Mouse (Mus musculus): ENCODE data around the gene Unc79. TPM values are rescaled to one million over a fixed set of nuclear protein-coding genes. Genes with fewer than 3 reads are reported as not detected.

Unc79 gene
- polyA plus RNA-seq, 1 experiment from 2014 or later = 0.54 TPM

DNA sequence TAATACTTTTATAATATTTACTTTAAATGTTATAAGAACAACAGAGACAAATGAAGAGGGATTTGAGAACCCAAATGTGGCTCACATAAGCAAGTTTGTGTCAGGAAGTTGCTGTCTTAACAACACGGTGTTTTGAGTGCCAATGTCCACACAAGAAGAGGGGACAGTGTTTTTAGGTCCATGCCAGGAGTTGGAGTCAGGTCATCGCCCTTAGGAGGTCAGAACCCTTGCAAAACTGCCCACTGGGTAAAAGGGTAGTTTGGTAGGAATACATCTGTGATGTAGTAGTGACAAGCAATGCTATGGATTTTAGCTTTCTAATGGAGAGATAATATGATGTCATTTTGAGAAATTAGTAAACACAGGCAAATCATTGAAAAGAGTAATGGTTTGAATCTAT is 201.6 kb downstream of the Unc79 start:
- 74% methylated on average over 2 of the region's 2 CpGs for WGBS
- DNase-seq (ENCODE audit: low spot score) (no peak), ATAC-seq (ENCODE audit: low read depth) (no peak)
- H3K4me3 ChIP-seq (ENCODE audit: low read depth, low read length) = no peak overlapping the region
- H3K27ac ChIP-seq (replicated peaks; ENCODE audit: low read depth, low read length) = no peak overlapping the region
- no peaks in the 10 kb centered on the region for H3K4me1 ChIP-seq (ENCODE audit: control insufficient read depth, insufficient read depth, low read length)
- H3K36me3 ChIP-seq (ENCODE audit: control insufficient read depth, insufficient read depth, low read length) = no peaks in the 10 kb centered on the region
- no peak overlapping the region for H3K4me2 ChIP-seq (ENCODE audit: low read depth, low read length)
- H3K9me3 ChIP-seq (ENCODE audit: control insufficient read depth, low read length) = peaks cover 10% of the 10 kb centered on the region
- H3K9ac ChIP-seq (ENCODE audit: low read depth, low read length) = no peak overlapping the region
- no peaks in the 10 kb centered on the region for H3K27me3 ChIP-seq (replicated peaks; ENCODE audit: control insufficient read depth, insufficient read depth, low read length)

DNA sequence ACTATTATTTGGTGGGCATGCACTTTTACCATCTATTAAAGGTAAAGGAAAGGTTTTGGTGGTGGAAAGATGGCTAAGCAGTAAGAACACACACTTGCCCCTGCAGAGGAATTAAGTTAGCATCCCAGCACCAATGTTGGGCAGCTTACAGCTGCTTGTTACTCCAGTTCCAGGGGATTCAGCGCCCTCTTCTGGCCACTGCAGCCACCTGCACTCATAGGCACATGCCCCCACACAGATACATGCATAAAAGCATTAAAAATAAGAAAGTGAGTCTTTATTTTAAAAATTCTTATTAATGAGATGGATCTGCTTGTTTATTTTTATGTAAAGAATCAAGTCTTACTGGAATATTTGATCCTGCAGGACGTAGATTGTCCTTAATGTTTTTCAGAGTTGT is 206.3 kb downstream of the Unc79 start:
- no peak overlapping the region for H3K4me3 ChIP-seq (ENCODE audit: low read depth, low read length)
- no peak for DNase-seq (ENCODE audit: low spot score)
- H3K9ac ChIP-seq (ENCODE audit: low read depth, low read length) = no peak overlapping the region
- H3K9me3 ChIP-seq (ENCODE audit: control insufficient read depth, low read length) = peaks cover 3% of the 10 kb centered on the region; the same call in 1 of the 2 replicates
- WGBS = 65% methylated on average over 2 of the region's 2 CpGs
- ATAC-seq (ENCODE audit: low read depth) = no peak
- no peak overlapping the region for H3K27ac ChIP-seq (replicated peaks; ENCODE audit: low read depth, low read length)
- no peak overlapping the region for H3K4me2 ChIP-seq (ENCODE audit: low read depth, low read length)
- no peaks in the 10 kb centered on the region for H3K36me3 ChIP-seq (ENCODE audit: control insufficient read depth, insufficient read depth, low read length)
- H3K27me3 ChIP-seq (replicated peaks; ENCODE audit: control insufficient read depth, insufficient read depth, low read length) = no peaks in the 10 kb centered on the region
- no peaks in the 10 kb centered on the region; the same call in 1 of the 2 replicates for H3K4me1 ChIP-seq (ENCODE audit: control insufficient read depth, insufficient read depth, low read length)

GRCm38 (mm10) chr12:103155406-103155805 is 206.7 kb downstream of the Unc79 start:
- DNase-seq (ENCODE audit: low spot score) (peak; percentile 40), ATAC-seq (ENCODE audit: low read depth) (peak; percentile 62)
- Histone ChIP-seq H3K27ac (replicated peaks; ENCODE audit: low read depth, low read length) (no peak overlapping the region), H3K4me2 (ENCODE audit: low read depth, low read length) (no peak overlapping the region), H3K27me3 (replicated peaks; ENCODE audit: control insufficient read depth, insufficient read depth, low read length) (no peaks in the 10 kb centered on the region), H3K9ac (ENCODE audit: low read depth, low read length) (no peak overlapping the region), H3K9me3 (ENCODE audit: control insufficient read depth, low read length) (peaks cover 3% of the 10 kb centered on the region; the same call in 1 of the 2 replicates), H3K4me1 (ENCODE audit: control insufficient read depth, insufficient read depth, low read length) (no peaks in the 10 kb centered on the region; the same call in 1 of the 2 replicates), H3K36me3 (ENCODE audit: control insufficient read depth, insufficient read depth, low read length) (no peaks in the 10 kb centered on the region), H3K4me3 (ENCODE audit: low read depth, low read length) (no peak overlapping the region)
- WGBS = 62% methylated on average over 3 of the region's 3 CpGs

DNA sequence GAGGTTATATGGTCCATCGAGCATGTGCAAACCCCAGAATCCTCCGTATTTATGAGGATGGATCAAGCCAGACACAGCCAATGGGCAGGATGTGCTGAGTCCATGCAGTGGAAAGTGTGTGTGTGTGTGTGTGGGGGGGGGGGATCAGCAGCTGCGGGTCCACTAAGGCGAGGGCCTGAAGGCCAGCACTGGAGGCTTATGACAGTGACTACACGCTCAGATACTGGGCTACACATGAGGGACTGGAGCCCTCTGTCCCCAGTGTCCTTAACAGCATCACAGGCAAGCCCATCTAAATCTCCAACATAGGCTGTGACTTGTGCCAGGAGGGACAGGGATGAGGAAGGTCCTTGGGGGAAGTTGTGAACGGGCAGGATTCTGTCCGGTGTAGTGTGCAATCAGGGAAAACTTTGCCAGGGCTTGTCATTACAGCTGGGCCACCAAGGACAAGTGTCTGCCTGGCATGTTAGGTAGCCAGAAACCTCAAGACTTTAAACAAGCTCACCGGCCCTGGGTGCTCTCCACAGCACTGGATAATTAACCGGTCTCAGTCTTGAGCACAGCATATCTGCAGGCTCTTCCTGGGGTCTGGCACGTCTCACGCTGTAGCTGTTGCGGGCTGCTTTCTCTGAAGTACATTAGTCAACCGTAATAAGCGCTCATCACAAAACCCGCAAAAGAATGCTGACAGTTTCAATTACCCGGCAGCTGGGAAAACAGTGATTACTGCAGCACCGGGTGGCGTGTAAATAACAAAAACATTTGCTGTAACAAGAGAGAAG is 208.7 kb downstream of the Unc79 start:
- Histone ChIP-seq H3K36me3 (ENCODE audit: control insufficient read depth, insufficient read depth, low read length) (no peaks in the 10 kb centered on the region), H3K27ac (replicated peaks; ENCODE audit: low read depth, low read length) (no peak overlapping the region), H3K27me3 (replicated peaks; ENCODE audit: control insufficient read depth, insufficient read depth, low read length) (no peaks in the 10 kb centered on the region), H3K9me3 (ENCODE audit: control insufficient read depth, low read length) (peaks cover 3% of the 10 kb centered on the region; the same call in 1 of the 2 replicates), H3K4me2 (ENCODE audit: low read depth, low read length) (no peak overlapping the region), H3K9ac (ENCODE audit: low read depth, low read length) (no peak overlapping the region), H3K4me3 (ENCODE audit: low read depth, low read length) (no peak overlapping the region), H3K4me1 (ENCODE audit: control insufficient read depth, insufficient read depth, low read length) (no peaks in the 10 kb centered on the region; the same call in 1 of the 2 replicates)
- ATAC-seq (ENCODE audit: low read depth) (peak; percentile 83), DNase-seq (ENCODE audit: low spot score) (peak; percentile 68)
- 49% methylated on average over 17 of the region's 18 CpGs for WGBS

GRCm38 (mm10) chr12:103159016-103159415 is 210.4 kb downstream of the Unc79 start:
- no peak for ATAC-seq (ENCODE audit: low read depth)
- no peak overlapping the region for H3K4me3 ChIP-seq (ENCODE audit: low read depth, low read length)
- no peaks in the 10 kb centered on the region; the same call in 1 of the 2 replicates for H3K4me1 ChIP-seq (ENCODE audit: control insufficient read depth, insufficient read depth, low read length)
- H3K9ac ChIP-seq (ENCODE audit: low read depth, low read length) = no peak overlapping the region
- peaks cover 3% of the 10 kb centered on the region; the same call in 1 of the 2 replicates for H3K9me3 ChIP-seq (ENCODE audit: control insufficient read depth, low read length)
- DNase-seq (ENCODE audit: low spot score) = no peak
- WGBS = 59% methylated on average over 8 of the region's 8 CpGs
- H3K27me3 ChIP-seq (replicated peaks; ENCODE audit: control insufficient read depth, insufficient read depth, low read length) = no peaks in the 10 kb centered on the region
- H3K4me2 ChIP-seq (ENCODE audit: low read depth, low read length) = no peak overlapping the region
- H3K27ac ChIP-seq (replicated peaks; ENCODE audit: low read depth, low read length) = no peak overlapping the region
- no peaks in the 10 kb centered on the region for H3K36me3 ChIP-seq (ENCODE audit: control insufficient read depth, insufficient read depth, low read length)

DNA sequence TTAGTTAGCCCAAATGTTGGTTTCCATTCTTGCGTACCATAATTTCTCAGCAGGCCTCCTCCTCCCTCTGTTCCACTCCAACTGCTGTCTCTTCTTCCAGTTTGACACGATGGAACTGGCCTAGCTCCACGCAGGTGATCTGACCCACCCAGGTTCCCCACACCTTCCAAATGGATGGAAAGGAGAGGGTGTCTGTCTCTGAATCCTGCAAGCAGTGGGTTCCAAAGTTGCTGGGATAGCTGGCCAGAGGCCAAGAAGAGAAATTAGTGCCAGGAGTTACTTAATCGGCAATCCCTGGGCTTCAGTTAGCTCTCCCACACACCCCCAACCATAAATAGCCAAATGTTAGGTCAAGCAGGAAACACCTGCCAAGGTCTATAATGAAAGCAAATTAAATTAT is 212.1 kb downstream of the Unc79 start:
- H3K4me1 ChIP-seq (ENCODE audit: control insufficient read depth, insufficient read depth, low read length) = no peaks in the 10 kb centered on the region; the same call in none of the 2 replicates
- H3K27ac ChIP-seq (replicated peaks; ENCODE audit: low read depth, low read length) = no peak overlapping the region
- H3K36me3 ChIP-seq (ENCODE audit: control insufficient read depth, insufficient read depth, low read length) = no peaks in the 10 kb centered on the region
- DNase-seq (ENCODE audit: low spot score) = no peak
- no peak for ATAC-seq (ENCODE audit: low read depth)
- H3K4me3 ChIP-seq (ENCODE audit: low read depth, low read length) = no peak overlapping the region
- no peak overlapping the region for H3K9ac ChIP-seq (ENCODE audit: low read depth, low read length)
- WGBS = 79% methylated on average over 4 of the region's 4 CpGs
- no peaks in the 10 kb centered on the region for H3K27me3 ChIP-seq (replicated peaks; ENCODE audit: control insufficient read depth, insufficient read depth, low read length)
- H3K9me3 ChIP-seq (ENCODE audit: control insufficient read depth, low read length) = no peaks in the 10 kb centered on the region
- no peak overlapping the region for H3K4me2 ChIP-seq (ENCODE audit: low read depth, low read length)

- DNase-seq (ENCODE audit: low spot score) (no peak), ATAC-seq (ENCODE audit: low read depth) (no peak)
- Histone ChIP-seq H3K9me3 (ENCODE audit: control insufficient read depth, low read length) (no peaks in the 10 kb centered on the region), H3K4me1 (ENCODE audit: control insufficient read depth, insufficient read depth, low read length) (no peaks in the 10 kb centered on the region; the same call in none of the 2 replicates), H3K9ac (ENCODE audit: low read depth, low read length) (no peak overlapping the region), H3K27ac (replicated peaks; ENCODE audit: low read depth, low read length) (no peak overlapping the region), H3K36me3 (ENCODE audit: control insufficient read depth, insufficient read depth, low read length) (no peaks in the 10 kb centered on the region), H3K4me3 (ENCODE audit: low read depth, low read length) (no peak overlapping the region), H3K27me3 (replicated peaks; ENCODE audit: control insufficient read depth, insufficient read depth, low read length) (no peaks in the 10 kb centered on the region), H3K4me2 (ENCODE audit: low read depth, low read length) (no peak overlapping the region)
- 79% methylated on average over 10 of the region's 10 CpGs for WGBS
These were observed 214.9 kb downstream of the Unc79 start for GRCm38 (mm10) chr12:103163596-103163995.

- Histone ChIP-seq H3K36me3 (ENCODE audit: control insufficient read depth, insufficient read depth, low read length) (no peaks in the 10 kb centered on the region), H3K4me2 (ENCODE audit: low read depth, low read length) (no peak overlapping the region), H3K9ac (ENCODE audit: low read depth, low read length) (no peak overlapping the region), H3K4me3 (ENCODE audit: low read depth, low read length) (no peak overlapping the region), H3K27ac (replicated peaks; ENCODE audit: low read depth, low read length) (no peak overlapping the region), H3K27me3 (replicated peaks; ENCODE audit: control insufficient read depth, insufficient read depth, low read length) (no peaks in the 10 kb centered on the region), H3K9me3 (ENCODE audit: control insufficient read depth, low read length) (no peaks in the 10 kb centered on the region), H3K4me1 (ENCODE audit: control insufficient read depth, insufficient read depth, low read length) (no peaks in the 10 kb centered on the region; the same call in none of the 2 replicates)
- no peak for ATAC-seq (ENCODE audit: low read depth)
- no peak for DNase-seq (ENCODE audit: low spot score)
- 44% methylated on average over 14 of the region's 14 CpGs for WGBS
These were observed 215.7 kb downstream of the Unc79 start for GRCm38 (mm10) chr12:103164101-103165030.

All from embryonic facial prominence, embryonic 14.5 days (tissue).